Comparison of ENCODE assay signal across 23 mouse cellular contexts in genomic region chr7:125430170-125430842, GRCm38 (mm10). TPM values are rescaled to one million over a fixed set of nuclear protein-coding genes. Genes with fewer than 3 reads are reported as not detected.
A peak's percentile ranks its signal among the peaks of the same experiment; 100 is the strongest.
DNase-seq lines count a peak whose midpoint lies in the region; ATAC-seq and TF ChIP-seq lines count a peak whose summit lies in the region.
"Had no signal": no experiment of that assay in that cellular context is flagged by ENCODE, and none has a peak within 500 bp of the region (broad histone marks: within the 10 kb centered on the region; RNA-seq: fewer than 3 reads in every experiment).

No protein-coding gene starts in this region.

- H3K36me3 ChIP-seq in hindbrain, embryonic 13.5 days, result no peaks in the 10 kb centered on the region
- no peaks in the 10 kb centered on the region for H3K36me3 ChIP-seq in hindbrain, embryonic 10.5 days
- H3K36me3 ChIP-seq in lung, embryonic 15.5 days, result no peaks in the 10 kb centered on the region
- H3K36me3 ChIP-seq in liver, embryonic 15.5 days (replicated peaks), result no peaks in the 10 kb centered on the region
- H3K36me3 ChIP-seq: limb, embryonic 10.5 days; midbrain, embryonic 10.5 days; neural tube, embryonic 15.5 days; stomach, embryonic 15.5 days had no signal

- no peaks in the 10 kb centered on the region for H3K27me3 ChIP-seq in hindbrain, embryonic 13.5 days
- H3K27me3 ChIP-seq in hindbrain, embryonic 10.5 days (ENCODE audit: insufficient read depth, poor library complexity, severe bottlenecking), result no peaks in the 10 kb centered on the region
- no peaks in the 10 kb centered on the region for H3K27me3 ChIP-seq in lung, embryonic 15.5 days
- H3K27me3 ChIP-seq in liver, embryonic 15.5 days, result no peaks in the 10 kb centered on the region
- H3K27me3 ChIP-seq: neural tube, embryonic 15.5 days; stomach, embryonic 15.5 days had no signal

- peaks cover 19% of the 10 kb centered on the region for H3K4me1 ChIP-seq in hindbrain, embryonic 13.5 days (replicated peaks)
- H3K4me1 ChIP-seq in hindbrain, embryonic 10.5 days (replicated peaks), result peaks cover 15% of the 10 kb centered on the region; the same call in 1 of the 2 replicates
- peaks cover 24% of the 10 kb centered on the region for H3K4me1 ChIP-seq in lung, embryonic 15.5 days
- H3K4me1 ChIP-seq in liver, embryonic 15.5 days (replicated peaks), result peaks cover 47% of the 10 kb centered on the region
- H3K4me1 ChIP-seq: stomach, embryonic 15.5 days had no signal

- peak overlapping the region; percentile 35; the same call in 1 of the 2 replicates for H3K27ac ChIP-seq in hindbrain, embryonic 13.5 days
- H3K27ac ChIP-seq in hindbrain, embryonic 10.5 days, result no peak overlapping the region; the same call in 1 of the 2 replicates
- 0 out of 2 replicates have a peak overlapping the region, but pooled peaks have one; percentile 15 for H3K27ac ChIP-seq in lung, embryonic 15.5 days
- peak overlapping the region; percentile 87 for H3K27ac ChIP-seq in liver, embryonic 15.5 days (replicated peaks)
- H3K27ac ChIP-seq: gastrocnemius, adult 2 months; limb, embryonic 10.5 days; macrophage; midbrain, embryonic 10.5 days; neural tube, embryonic 15.5 days; stomach, embryonic 15.5 days had no signal

- 63% methylated on average over 7 of the region's 7 CpGs for WGBS in hindbrain, embryonic 13.5 days
- 78% methylated on average over 7 of the region's 7 CpGs for WGBS in hindbrain, embryonic 10.5 days
- WGBS in lung, embryonic 15.5 days, result 41% methylated on average over 7 of the region's 7 CpGs
- WGBS in liver, embryonic 15.5 days (ENCODE audit: insufficient replicate concordance), result 71% methylated on average over 7 of the region's 7 CpGs

- TF ChIP-seq CTCF in brain, embryonic 14.5 days (IDR thresholded peaks at IDR 0.05; ENCODE audit: borderline replicate concordance, extremely low read depth, insufficient read depth, insufficient read length), result no peak

- no peak for DNase-seq in hindbrain, embryonic 10.5 days (ENCODE audit: low spot score)
- no peak for DNase-seq in lung, postnatal 14 days
- peak; percentile 12 for DNase-seq in brain, embryonic 14.5 days (ENCODE audit: low read depth)
- no peak for DNase-seq in layer of hippocampus, adult 9-10 months (ENCODE audit: low spot score)
- DNase-seq: adrenal gland, postnatal 25 days; B cell, adult 2 months; cerebellum, adult 11-12 months; cerebellum, postnatal 36 days; gastrocnemius, adult 2 months; heart, postnatal 10 days; kidney, adult 8-10 months; kidney, postnatal 25 days; right cerebral cortex, postnatal 14 days; thymus, adult 18-20 months had no signal

- no peak overlapping the region for H3K4me3 ChIP-seq in hindbrain, embryonic 13.5 days
- H3K4me3 ChIP-seq in hindbrain, embryonic 10.5 days, result no peak overlapping the region
- no peak overlapping the region for H3K4me3 ChIP-seq in lung, embryonic 15.5 days
- no peak overlapping the region for H3K4me3 ChIP-seq in liver, embryonic 15.5 days (replicated peaks)
- H3K4me3 ChIP-seq: gastrocnemius, adult 2 months; limb, embryonic 10.5 days; midbrain, embryonic 10.5 days; neural tube, embryonic 15.5 days; stomach, embryonic 15.5 days had no signal

- H3K4me2 ChIP-seq in hindbrain, embryonic 13.5 days, result no peak overlapping the region
- H3K4me2 ChIP-seq in lung, embryonic 15.5 days, result no peak overlapping the region
- H3K4me2 ChIP-seq in liver, embryonic 15.5 days, result no peak overlapping the region
- H3K4me2 ChIP-seq: heart, embryonic 11.5 days; neural tube, embryonic 15.5 days; stomach, embryonic 15.5 days had no signal

- no peaks in the 10 kb centered on the region; the same call in 1 of the 2 replicates for H3K9me3 ChIP-seq in hindbrain, embryonic 13.5 days
- H3K9me3 ChIP-seq in hindbrain, embryonic 10.5 days, result no peaks in the 10 kb centered on the region
- H3K9me3 ChIP-seq in lung, embryonic 15.5 days, result no peaks in the 10 kb centered on the region
- no peaks in the 10 kb centered on the region for H3K9me3 ChIP-seq in liver, embryonic 15.5 days (replicated peaks)
- H3K9me3 ChIP-seq: limb, embryonic 10.5 days; neural tube, embryonic 15.5 days; stomach, embryonic 15.5 days had no signal

- TF ChIP-seq POLR2A in brain, embryonic 14.5 days (IDR thresholded peaks at IDR 0.05; ENCODE audit: borderline replicate concordance, extremely low read depth, insufficient read depth, insufficient read length, poor library complexity, severe bottlenecking), result no peak

- no peak for ATAC-seq in hindbrain, embryonic 13.5 days (ENCODE audit: low FRiP score)
- ATAC-seq in lung, embryonic 15.5 days (ENCODE audit: borderline replicate concordance, extremely low read depth, low FRiP score, low TSS enrichment), result peak; percentile 47; the same call in 1 of the 2 replicates
- ATAC-seq in liver, embryonic 15.5 days (ENCODE audit: insufficient read depth), result no peak

- H3K9ac ChIP-seq in hindbrain, embryonic 13.5 days, result no peak overlapping the region
- no peak overlapping the region for H3K9ac ChIP-seq in lung, embryonic 15.5 days
- no peak overlapping the region for H3K9ac ChIP-seq in liver, embryonic 15.5 days
- H3K9ac ChIP-seq: neural tube, embryonic 15.5 days; stomach, embryonic 15.5 days had no signal

RNA-seq across cellular contexts. Expression of gene Kdm8, which starts 14.2 kb away (rescaled TPM):
- polyA plus RNA-seq in hindbrain, embryonic 13.5 days (2015; fragmentation: Nextera tagmentation; extraction: Ambion mirVana), result 5.4 and 5.9 TPM in 2 replicates
- 15.3 and 15.9 TPM in 2 replicates for polyA plus RNA-seq in hindbrain, embryonic 10.5 days (2016; fragmentation: Nextera tagmentation; extraction: Ambion mirVana)
- 14.5 and 15.6 TPM in 2 replicates for polyA plus RNA-seq in lung, embryonic 15.5 days (2015; fragmentation: Nextera tagmentation; extraction: Ambion mirVana)
- 6.3 and 8.1 TPM in 2 replicates for polyA plus RNA-seq in brain, embryonic 14.5 days (2012; rRNA removed)
- 6.3 and 6.5 TPM in 2 replicates for polyA plus RNA-seq in liver, embryonic 15.5 days (2015; fragmentation: Nextera tagmentation; extraction: Ambion mirVana)
